Mouse (Mus musculus): ENCODE data around the gene Eif3k. TPM values are rescaled to one million over a fixed set of nuclear protein-coding genes. Genes with fewer than 3 reads are reported as not detected.

Eif3k gene
- total RNA-seq (2012; rRNA removed), result 525 and 545 TPM in 2 replicates
- 100 to 1,000 TPM in 1 of 2 experiments, not detected in 1; 671 TPM for polyA plus RNA-seq (2012; ENCODE audit: insufficient read depth in 1 of 2, insufficient read length in 2 of 2, low read depth in 1 of 2, low replicate concordance in 2 of 2, missing spikeins in 1 of 2)

GRCm38 (mm10) chr7:28981651-28982273, at the start of gene Eif3k, which contains the start of gene Map4k1:
TSS of gene Eif3k (minus strand) at chr7:28981864.
TSS of gene Map4k1 (plus strand) at chr7:28982050.
- Histone ChIP-seq H3K9ac (ENCODE audit: control insufficient read depth, low read depth, low read length, poor library complexity, severe bottlenecking) (peak within 1 kb of the TSS; percentile 87), H3K79me2 (ENCODE audit: control insufficient read depth, insufficient read depth, low read length, poor library complexity) (peaks cover 30% of the 10 kb centered on the region), H3K4me3 (ENCODE audit: control insufficient read depth in 1 of 2, insufficient read depth in 1 of 2, low read depth in 2 of 2, low read length in 2 of 2) (peak within 1 kb of the TSS; percentile 69 to 78), H3K27ac (ENCODE audit: control insufficient read depth, low read depth, low read length) (peak within 1 kb of the TSS; percentile 94), H3K27me3 (ENCODE audit: control insufficient read depth in 1 of 2, insufficient read depth in 2 of 2, low read length in 2 of 2) (no peaks in the 10 kb centered on the region), H3K36me3 (ENCODE audit: control insufficient read depth in 1 of 2, insufficient read depth in 2 of 2, low read length in 2 of 2) (peaks cover 3 to 15% of the 10 kb centered on the region in 2 experiments; a peak in 3 of 4 replicates), H3K9me3 (replicated peaks; ENCODE audit: insufficient read depth, low read length) (no peaks in the 10 kb centered on the region), H3K4me1 (ENCODE audit: control insufficient read depth in 1 of 2, insufficient read depth in 2 of 2, low read length in 2 of 2) (peaks cover 0 to 20% of the 10 kb centered on the region in 2 experiments; a peak in 2 of 4 replicates)
- DNase-seq (ENCODE audit: low read depth, low spot score), result peak; percentile 100
- no peak for TF ChIP-seq UBTF (IDR thresholded peaks at IDR 0.05; ENCODE audit: borderline replicate concordance, insufficient read depth, low read depth, low read length)
- no peak; the same call in 1 of the 2 replicates for TF ChIP-seq KAT2A (conservative IDR thresholded peaks at IDR 0.05; ENCODE audit: low read depth, low read length)
- TF ChIP-seq CTCF (IDR thresholded peaks at IDR 0.05 in 2 of 3, conservative IDR thresholded peaks at IDR 0.05 in 1 of 3; ENCODE audit: control insufficient read depth in 1 of 3, insufficient read depth in 1 of 3, low read depth in 2 of 3, low read length in 3 of 3, poor library complexity in 1 of 3, severe bottlenecking in 1 of 3), result no peak
- TF ChIP-seq MAFK (IDR thresholded peaks at IDR 0.05; ENCODE audit: borderline replicate concordance, low read depth, low read length), result no peak
- no peak for TF ChIP-seq TAL1 (IDR thresholded peaks at IDR 0.05; ENCODE audit: low read length)
- TF ChIP-seq GATA1 (IDR thresholded peaks at IDR 0.05; ENCODE audit: low read depth, low read length), result no peak
- peak; percentile 96 for TF ChIP-seq SIN3A (IDR thresholded peaks at IDR 0.05; ENCODE audit: low read length)
- no peak for TF ChIP-seq CHD2 (IDR thresholded peaks at IDR 0.05; ENCODE audit: low read length)
- TF ChIP-seq USF1 (IDR thresholded peaks at IDR 0.05; ENCODE audit: low read depth, low read length), result peak; percentile 99
- peak; percentile 40 to 85; a peak in 3 of 4 replicates for TF ChIP-seq USF2 (IDR thresholded peaks at IDR 0.05; ENCODE audit: borderline replicate concordance in 1 of 2, insufficient read depth in 1 of 2, low read depth in 1 of 2, low read length in 2 of 2)
- TF ChIP-seq GABPA (IDR thresholded peaks at IDR 0.05; ENCODE audit: low read depth, low read length), result no peak
- peak; percentile 79; the same call in 1 of the 2 replicates for TF ChIP-seq ZMIZ1 (IDR thresholded peaks at IDR 0.05; ENCODE audit: low read depth, low read length)
- no peak for TF ChIP-seq EP300 (IDR thresholded peaks at IDR 0.05; ENCODE audit: low read depth in 1 of 2, low read length in 2 of 2)
- no peak for TF ChIP-seq ZC3H11A (IDR thresholded peaks at IDR 0.05; ENCODE audit: low read depth, low read length)
- peak; percentile 100 for TF ChIP-seq ZNF384 (IDR thresholded peaks at IDR 0.05; ENCODE audit: low read depth, low read length)
- TF ChIP-seq POLR2A (IDR thresholded peaks at IDR 0.05; ENCODE audit: control insufficient read depth in 1 of 2, insufficient read depth in 1 of 2, low read depth in 1 of 2, low read length in 2 of 2, poor library complexity in 1 of 2), result peak; percentile 85 to 96
- TF ChIP-seq MAZ (IDR thresholded peaks at IDR 0.05; ENCODE audit: low read depth, low read length), result no peak
- TF ChIP-seq BHLHE40 (IDR thresholded peaks at IDR 0.05; ENCODE audit: borderline replicate concordance, low read depth, low read length), result no peak
- peak; percentile 96; the same call in 1 of the 2 replicates for TF ChIP-seq NRF1 (IDR thresholded peaks at IDR 0.05; ENCODE audit: insufficient read depth, low read depth, low read length, poor library complexity, severe bottlenecking)
- no peak for TF ChIP-seq MEF2A (IDR thresholded peaks at IDR 0.05; ENCODE audit: extremely low read depth, insufficient replicate concordance, low read depth, low read length, poor library complexity, severe bottlenecking)
- peak; percentile 91 for TF ChIP-seq POLR2AphosphoS2 (IDR thresholded peaks at IDR 0.05; ENCODE audit: low read length)
- TF ChIP-seq ZKSCAN1 (IDR thresholded peaks at IDR 0.05; ENCODE audit: low read depth, low read length), result no peak; the same call in 1 of the 2 replicates
- no peak for TF ChIP-seq RCOR1 (IDR thresholded peaks at IDR 0.05; ENCODE audit: low read depth, low read length)
- TF ChIP-seq RAD21 (IDR thresholded peaks at IDR 0.05; ENCODE audit: low read depth, low read length), result no peak
- peak; percentile 83 for TF ChIP-seq TBP (IDR thresholded peaks at IDR 0.05; ENCODE audit: low read depth, low read length)
- TF ChIP-seq E2F4 (IDR thresholded peaks at IDR 0.05; ENCODE audit: borderline replicate concordance, low read depth, low read length), result peak; percentile 97
- no peak for TF ChIP-seq SMC3 (IDR thresholded peaks at IDR 0.05; ENCODE audit: low read depth, low read length)
- peak; percentile 94 for TF ChIP-seq HCFC1 (IDR thresholded peaks at IDR 0.05; ENCODE audit: low read depth, low read length)
- TF ChIP-seq MAX (IDR thresholded peaks at IDR 0.05; ENCODE audit: low read length), result peak; percentile 94
- no peak for TF ChIP-seq POLR2AphosphoS5 (IDR thresholded peaks at IDR 0.05; ENCODE audit: borderline replicate concordance, low read depth, low read length)
- TF ChIP-seq MYB (IDR thresholded peaks at IDR 0.05; ENCODE audit: low read depth, low read length), result no peak
- peak; percentile 68; the same call in 1 of the 2 replicates for TF ChIP-seq ETS1 (IDR thresholded peaks at IDR 0.05; ENCODE audit: low read depth, low read length)
- TF ChIP-seq TCF12 (IDR thresholded peaks at IDR 0.05; ENCODE audit: low read depth, low read length), result peak; percentile 45
- peak; percentile 91; the same call in 1 of the 2 replicates for TF ChIP-seq MYC (IDR thresholded peaks at IDR 0.05; ENCODE audit: low read depth, low read length)
- no peak for TF ChIP-seq JUND (IDR thresholded peaks at IDR 0.05; ENCODE audit: low read depth, low read length)

Measured in MEL (cell line).